Mouse (Mus musculus): ENCODE data around the gene Aamp. TPM values are rescaled to one million over a fixed set of nuclear protein-coding genes. Genes with fewer than 3 reads are reported as not detected.

Aamp gene
- polyA plus RNA-seq, 1 experiment from 2014 or later: 232 TPM

DNA sequence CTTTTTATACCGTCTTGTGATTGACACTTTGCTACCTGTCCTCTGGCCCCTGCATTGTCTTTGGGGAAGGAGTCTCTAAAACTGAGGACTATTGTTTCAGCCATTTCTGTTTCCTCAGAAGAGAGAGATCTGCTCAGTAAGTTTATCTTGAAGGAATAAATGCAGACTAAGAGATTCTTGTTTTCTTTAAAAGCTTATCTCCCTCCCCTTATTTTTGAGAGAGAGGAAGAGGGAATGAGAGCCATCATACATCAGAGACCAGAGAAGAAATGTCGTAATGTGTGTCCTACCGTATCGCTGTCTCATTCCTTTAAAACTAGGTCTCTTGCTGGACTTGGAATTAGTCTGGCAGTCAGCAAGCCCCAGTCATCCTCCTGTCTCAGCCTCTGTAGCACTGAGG lies 43.7 kb downstream of the Aamp start:
- ATAC-seq (ENCODE audit: insufficient number of reproducible peaks, low FRiP score, low TSS enrichment, low read depth): no peak
- Histone ChIP-seq H3K27me3 (no peaks in the 10 kb centered on the region), H3K9me3 (no peaks in the 10 kb centered on the region), H3K4me1 (peaks cover 33% of the 10 kb centered on the region), H3K9ac (no peak overlapping the region), H3K27ac (0 out of 2 replicates have a peak overlapping the region, but pooled peaks have one; percentile 0), H3K4me2 (no peak overlapping the region), H3K4me3 (no peak overlapping the region), H3K36me3 (no peaks in the 10 kb centered on the region)
- 78% methylated on average over 4 of the region's 4 CpGs for WGBS

DNA sequence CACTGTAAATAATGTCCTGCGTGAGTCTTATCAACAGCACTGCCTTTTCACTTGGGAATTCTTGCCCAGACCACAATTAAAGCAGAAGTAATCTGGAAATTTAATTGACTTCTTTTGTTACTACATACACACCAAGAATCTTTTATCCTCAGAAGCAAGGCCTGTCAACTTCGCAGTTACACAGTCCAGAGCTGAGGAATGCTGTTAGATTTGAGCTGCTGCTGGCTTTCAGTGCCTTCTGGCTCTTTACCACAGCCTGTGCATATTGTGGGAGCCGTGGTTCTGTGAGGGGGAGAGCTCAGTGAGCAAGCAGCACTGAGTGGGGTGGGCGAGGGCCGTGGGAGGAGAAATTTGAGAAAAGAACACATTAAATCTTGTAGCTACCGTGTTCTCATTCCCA lies 44.2 kb downstream of the Aamp start:
- H3K27ac ChIP-seq: 0 out of 2 replicates have a peak overlapping the region, but pooled peaks have one; percentile 0
- no peak overlapping the region for H3K9ac ChIP-seq
- H3K4me2 ChIP-seq: no peak overlapping the region
- H3K9me3 ChIP-seq: no peaks in the 10 kb centered on the region
- H3K4me3 ChIP-seq: no peak overlapping the region
- ATAC-seq (ENCODE audit: insufficient number of reproducible peaks, low FRiP score, low TSS enrichment, low read depth): no peak
- no peaks in the 10 kb centered on the region for H3K27me3 ChIP-seq
- peaks cover 33% of the 10 kb centered on the region for H3K4me1 ChIP-seq
- 30% methylated on average over 6 of the region's 6 CpGs for WGBS
- H3K36me3 ChIP-seq: no peaks in the 10 kb centered on the region

DNA sequence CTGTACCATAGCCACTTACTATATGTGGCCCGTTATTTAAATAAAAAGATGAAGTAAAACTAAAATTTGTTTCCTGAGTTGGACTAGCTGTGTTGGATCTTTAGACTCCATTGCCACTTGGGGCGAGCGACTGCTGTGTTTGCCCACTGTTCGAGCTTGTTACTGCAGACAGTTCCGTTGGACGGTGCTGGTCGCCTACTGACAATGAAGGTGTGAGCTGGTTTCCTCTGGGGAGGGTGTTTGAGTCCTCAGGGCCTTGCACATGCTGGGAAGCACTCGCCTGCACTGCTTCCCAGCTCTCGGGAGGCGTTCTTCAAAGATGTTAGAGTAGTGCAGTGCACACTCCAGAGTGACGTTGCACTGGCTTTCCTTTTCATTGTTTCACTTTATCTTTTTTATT lies 44.9 kb downstream of the Aamp start:
- H3K27me3 ChIP-seq: no peaks in the 10 kb centered on the region
- no peak overlapping the region for H3K4me3 ChIP-seq
- ATAC-seq (ENCODE audit: insufficient number of reproducible peaks, low FRiP score, low TSS enrichment, low read depth): no peak
- no peak overlapping the region for H3K9ac ChIP-seq
- 0 out of 2 replicates have a peak overlapping the region, but pooled peaks have one; percentile 30 for H3K4me2 ChIP-seq
- H3K27ac ChIP-seq: no peak overlapping the region
- H3K4me1 ChIP-seq: peaks cover 33% of the 10 kb centered on the region
- H3K9me3 ChIP-seq: no peaks in the 10 kb centered on the region
- WGBS: 57% methylated on average over 11 of the region's 11 CpGs
- no peaks in the 10 kb centered on the region for H3K36me3 ChIP-seq

DNA sequence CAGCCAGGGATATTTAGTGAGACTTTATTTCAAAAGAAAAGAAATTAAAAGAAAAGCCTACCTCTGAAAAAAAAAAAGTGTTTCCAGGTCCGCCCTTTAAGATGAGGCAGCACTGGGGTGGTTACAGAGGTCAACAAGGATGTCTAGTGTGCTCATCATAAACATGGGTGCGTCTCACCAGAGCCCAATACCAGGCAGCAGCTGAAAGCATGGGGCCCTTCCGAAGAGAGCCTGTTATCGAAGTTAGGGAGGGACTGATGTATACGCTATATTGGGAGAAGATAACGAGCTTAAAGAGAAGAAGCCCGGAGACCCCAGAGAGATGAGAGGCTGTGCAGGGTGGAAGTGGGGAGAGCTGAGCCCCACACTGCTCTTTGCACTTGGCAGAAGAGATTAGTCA lies 45.4 kb downstream of the Aamp start:
- Histone ChIP-seq H3K36me3 (no peaks in the 10 kb centered on the region), H3K9ac (no peak overlapping the region), H3K4me2 (peak overlapping the region; percentile 30; the same call in 1 of the 2 replicates), H3K27ac (no peak overlapping the region), H3K4me3 (no peak overlapping the region; the same call in 1 of the 2 replicates), H3K9me3 (no peaks in the 10 kb centered on the region), H3K27me3 (no peaks in the 10 kb centered on the region), H3K4me1 (peaks cover 31% of the 10 kb centered on the region)
- 46% methylated on average over 7 of the region's 7 CpGs for WGBS
- ATAC-seq (ENCODE audit: insufficient number of reproducible peaks, low FRiP score, low TSS enrichment, low read depth): no peak

DNA sequence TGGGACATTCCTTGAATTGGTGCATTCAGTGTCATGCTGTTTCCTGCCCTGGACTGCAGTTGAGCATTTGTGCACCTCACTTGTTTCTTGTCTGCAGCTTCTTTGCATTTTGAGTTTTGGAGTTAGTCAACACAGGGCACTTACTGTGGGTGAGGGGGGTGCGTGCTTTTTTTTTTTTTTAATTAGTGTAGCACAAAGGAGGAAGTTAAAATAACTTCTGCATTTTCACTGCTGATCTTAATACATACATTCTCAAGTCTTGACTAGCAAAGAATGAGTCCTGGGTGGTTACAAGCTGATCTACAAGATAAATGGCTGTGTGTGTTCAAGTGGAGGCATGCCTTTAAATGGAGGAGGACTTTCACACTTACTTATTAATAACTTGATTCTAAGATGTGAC lies 46.4 kb downstream of the Aamp start:
- Histone ChIP-seq H3K9ac (no peak overlapping the region), H3K4me1 (peaks cover 30% of the 10 kb centered on the region), H3K36me3 (no peaks in the 10 kb centered on the region), H3K4me2 (peak overlapping the region; percentile 67), H3K27me3 (no peaks in the 10 kb centered on the region), H3K27ac (peak overlapping the region; percentile 54), H3K9me3 (no peaks in the 10 kb centered on the region), H3K4me3 (peak overlapping the region; percentile 94)
- ATAC-seq (ENCODE audit: insufficient number of reproducible peaks, low FRiP score, low TSS enrichment, low read depth): no peak
- WGBS: 48% methylated on average over 1 of the region's 1 CpGs

DNA sequence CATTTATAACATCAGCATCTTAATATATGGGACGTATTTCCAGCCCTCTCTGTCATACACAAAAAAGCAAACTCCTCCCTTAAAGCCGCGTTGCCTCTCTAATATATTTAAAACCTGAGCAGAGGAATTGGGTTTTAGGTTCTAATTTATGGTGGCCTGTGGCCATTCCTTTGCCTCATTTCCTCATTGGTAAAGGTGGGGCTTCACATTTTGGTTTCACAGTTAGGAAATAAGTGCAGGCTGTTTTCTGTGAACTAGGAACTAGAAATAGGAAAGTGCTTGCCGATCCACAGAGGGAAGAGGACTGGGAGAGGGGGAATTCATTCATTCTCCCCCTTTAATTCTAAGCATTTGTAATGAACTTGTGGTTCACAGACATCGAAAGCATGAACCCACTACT lies 46.9 kb downstream of the Aamp start:
- Histone ChIP-seq H3K36me3 (no peaks in the 10 kb centered on the region), H3K4me3 (peak overlapping the region; percentile 94), H3K27ac (peak overlapping the region; percentile 54), H3K9me3 (no peaks in the 10 kb centered on the region), H3K4me1 (peaks cover 30% of the 10 kb centered on the region), H3K27me3 (no peaks in the 10 kb centered on the region), H3K9ac (peak overlapping the region; percentile 93; the same call in 1 of the 2 replicates), H3K4me2 (peak overlapping the region; percentile 67)
- WGBS: 20% methylated on average over 5 of the region's 5 CpGs
- ATAC-seq (ENCODE audit: insufficient number of reproducible peaks, low FRiP score, low TSS enrichment, low read depth): no peak

DNA sequence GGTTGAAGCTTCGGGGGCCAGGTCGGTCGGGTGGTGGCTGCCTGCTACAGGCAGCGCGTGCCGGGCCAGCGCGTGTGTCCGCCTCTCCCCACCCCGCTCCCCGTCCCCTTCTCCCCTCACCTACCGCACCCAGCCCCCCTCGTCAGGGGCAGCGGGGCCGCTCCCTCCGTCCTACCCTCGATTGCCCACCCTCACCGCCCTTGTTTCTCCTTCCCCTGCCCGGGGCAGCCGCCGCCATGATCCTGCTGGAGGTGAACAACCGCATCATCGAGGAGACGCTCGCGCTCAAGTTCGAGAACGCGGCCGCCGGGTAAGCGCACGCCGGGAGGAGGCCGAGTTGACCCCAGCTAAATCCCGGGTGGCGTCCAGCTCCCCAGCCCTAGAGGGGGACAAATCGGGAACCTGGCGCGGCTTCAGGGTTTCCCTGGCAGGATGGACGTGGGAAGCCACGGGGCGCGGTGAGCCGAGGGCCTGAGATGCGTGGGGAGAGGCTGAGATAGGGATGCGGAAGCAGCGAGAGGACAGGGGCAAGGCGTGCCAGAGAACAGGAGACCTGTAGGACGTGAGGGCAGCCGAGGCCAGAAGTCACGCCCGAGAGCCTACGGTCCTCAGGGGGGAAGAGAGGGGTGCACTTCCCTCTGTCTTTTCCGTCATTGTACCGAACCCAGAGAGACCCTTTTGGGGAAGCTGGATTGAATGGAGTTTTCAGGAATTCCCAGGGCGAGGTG lies 47.8 kb downstream of the Aamp start:
- peak overlapping the region; percentile 93 for H3K9ac ChIP-seq
- H3K36me3 ChIP-seq: no peaks in the 10 kb centered on the region
- no peaks in the 10 kb centered on the region for H3K9me3 ChIP-seq
- peak overlapping the region; percentile 94 for H3K4me3 ChIP-seq
- WGBS: under 1% methylated on average over 46 of the region's 57 CpGs
- peaks cover 30% of the 10 kb centered on the region for H3K4me1 ChIP-seq
- peak; percentile 73; the same call in 1 of the 2 replicates for ATAC-seq (ENCODE audit: insufficient number of reproducible peaks, low FRiP score, low TSS enrichment, low read depth)
- no peaks in the 10 kb centered on the region for H3K27me3 ChIP-seq
- H3K27ac ChIP-seq: peak overlapping the region; percentile 93
- H3K4me2 ChIP-seq: peak overlapping the region; percentile 67

DNA sequence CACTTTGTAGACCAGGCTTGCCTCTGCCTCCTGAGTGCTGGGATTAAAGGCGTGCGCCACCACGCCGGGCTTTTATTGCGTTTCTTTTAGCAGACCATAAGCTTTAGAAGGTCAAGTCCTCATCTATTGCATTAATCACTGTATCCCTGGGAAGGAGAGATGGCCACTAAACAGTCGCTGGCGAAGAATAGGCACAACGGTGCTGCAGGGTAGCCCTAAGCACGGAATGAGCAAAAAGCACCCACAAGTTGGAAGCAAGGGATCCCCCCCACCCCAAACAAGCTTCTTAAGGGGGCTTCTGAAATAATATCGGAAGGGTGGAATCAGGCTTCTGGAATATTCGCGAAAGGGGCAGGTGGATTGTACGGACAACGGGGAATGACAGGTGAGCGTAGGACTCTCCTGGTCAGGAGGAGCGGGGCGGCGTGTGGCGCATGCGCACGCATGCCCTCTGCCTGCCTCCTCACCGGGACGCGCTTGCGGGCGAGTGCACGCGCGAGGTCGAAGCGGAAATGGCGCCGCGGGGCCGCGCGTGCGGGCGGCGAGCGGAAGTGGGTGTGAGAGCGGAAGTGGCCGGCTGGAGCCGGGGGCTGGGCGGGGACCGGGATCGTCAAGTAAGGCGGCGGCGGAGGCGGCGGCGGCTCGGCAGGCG lies 48.5 kb downstream of the Aamp start, which contains the start of gene Arpc2:
Arpc2 (plus strand) TSS at position 147 of the 652 bp plus-strand sequence.
- Histone ChIP-seq H3K9ac (peak within 1 kb of the TSS; percentile 93), H3K4me1 (peaks cover 30% of the 10 kb centered on the region), H3K4me2 (peak within 1 kb of the TSS; percentile 72), H3K36me3 (no peaks in the 10 kb centered on the region), H3K9me3 (no peaks in the 10 kb centered on the region), H3K27me3 (no peaks in the 10 kb centered on the region), H3K4me3 (peak within 1 kb of the TSS; percentile 94), H3K27ac (peak within 1 kb of the TSS; percentile 93)
- 2% methylated on average over 42 of the region's 55 CpGs for WGBS
- peak; percentile 90 for ATAC-seq (ENCODE audit: insufficient number of reproducible peaks, low FRiP score, low TSS enrichment, low read depth)

DNA sequence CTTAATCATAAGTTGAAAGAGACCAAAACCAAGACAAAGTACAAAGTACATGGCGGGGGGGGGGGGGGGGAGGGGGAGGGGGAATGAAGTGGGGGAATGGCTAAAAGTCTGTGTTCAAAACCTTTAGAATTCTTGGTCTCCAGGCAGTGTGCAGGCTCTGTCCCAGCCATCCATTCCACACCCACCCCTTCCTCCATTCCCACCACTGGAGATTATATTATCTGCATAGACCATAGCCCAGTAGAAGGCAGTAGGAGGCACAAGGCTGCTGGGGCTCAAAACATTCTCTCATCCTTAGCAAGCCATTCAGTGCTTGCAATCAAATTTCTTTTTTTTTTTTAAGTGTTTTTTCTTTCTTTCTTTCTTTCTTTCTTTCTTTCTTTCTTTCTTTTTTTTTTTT lies 53.5 kb downstream of the Aamp start:
- Histone ChIP-seq H3K27me3 (no peaks in the 10 kb centered on the region), H3K4me1 (no peaks in the 10 kb centered on the region), H3K27ac (no peak overlapping the region), H3K9ac (no peak overlapping the region), H3K4me2 (no peak overlapping the region), H3K9me3 (no peaks in the 10 kb centered on the region), H3K36me3 (no peaks in the 10 kb centered on the region), H3K4me3 (no peak overlapping the region)
- no CpG with 5 or more reads among the region's 1 CpGs for WGBS
- ATAC-seq (ENCODE audit: insufficient number of reproducible peaks, low FRiP score, low TSS enrichment, low read depth): no peak

DNA sequence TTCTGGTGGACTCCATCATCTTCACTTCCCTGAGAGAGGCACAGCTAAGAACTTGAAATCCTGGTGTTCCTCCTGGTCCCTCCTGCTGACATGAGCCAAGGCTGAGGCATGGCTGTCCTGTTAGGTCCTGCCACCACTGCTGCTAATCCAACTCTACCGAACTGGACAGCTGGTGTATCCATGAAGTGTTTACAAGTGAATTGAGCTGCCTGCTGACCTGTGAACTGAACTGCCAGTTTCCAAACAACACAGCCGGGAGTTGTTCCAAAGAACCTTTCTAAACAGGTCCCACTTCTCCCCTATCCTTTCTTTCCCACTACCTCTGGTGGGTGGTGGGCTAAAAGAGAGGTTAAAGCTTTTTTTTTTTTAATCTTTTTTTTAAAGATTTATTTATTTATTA lies 54.6 kb downstream of the Aamp start:
- 59% methylated on average over 2 of the region's 2 CpGs for WGBS
- H3K27ac ChIP-seq: no peak overlapping the region
- no peaks in the 10 kb centered on the region for H3K9me3 ChIP-seq
- H3K4me2 ChIP-seq: no peak overlapping the region
- H3K27me3 ChIP-seq: no peaks in the 10 kb centered on the region
- no peaks in the 10 kb centered on the region for H3K36me3 ChIP-seq
- H3K4me3 ChIP-seq: no peak overlapping the region
- H3K4me1 ChIP-seq: no peaks in the 10 kb centered on the region
- H3K9ac ChIP-seq: no peak overlapping the region
- no peak for ATAC-seq (ENCODE audit: insufficient number of reproducible peaks, low FRiP score, low TSS enrichment, low read depth)

All from limb, embryonic 15.5 days (tissue).